Mouse (Mus musculus) heart, embryonic 15.5 days (tissue): ENCODE data around the gene Rnd2. TPM values are rescaled to one million over a fixed set of nuclear protein-coding genes. Genes with fewer than 3 reads are reported as not detected.
A peak's percentile ranks its signal among the peaks of the same experiment; 100 is the strongest.
"Not testable (repeated sequence)": the region's sequence is repeated elsewhere in the genome, so short reads cannot be mapped to it uniquely, and the experiment has no call there.

Experiments
- ATAC-seq: fragments of 200-750 bp; cut with Nextera tagmentation; replicated peaks from 2 replicates; pipeline ENCODE4 v1.8.0; 2017; ENCODE audit warnings: low read depth, moderate TSS enrichment; ENCODE audit not compliant: insufficient number of reproducible peaks, insufficient read depth, low FRiP score
- H3K27ac ChIP-seq: fragments of 300-500 bp; sonication (generic); 2 replicates; pipeline ENCODE4 v1.5.1; 2015; ENCODE audit warnings: mild to moderate bottlenecking, inconsistent platforms
- H3K27me3 ChIP-seq: fragments of 300-500 bp; sonication (generic); 2 replicates; pipeline ENCODE4 v1.6.1; 2015; ENCODE audit warnings: inconsistent platforms
- H3K36me3 ChIP-seq: fragments of 300-500 bp; sonication (generic); 2 replicates; pipeline ENCODE4 v1.6.1; 2015; ENCODE audit warnings: mild to moderate bottlenecking, inconsistent platforms
- H3K4me1 ChIP-seq: fragments of 300-500 bp; sonication (generic); replicated peaks from 2 replicates; pipeline ENCODE4 v1.6.1; 2015; ENCODE audit warnings: inconsistent platforms
- H3K4me2 ChIP-seq: fragments of 300-500 bp; sonication (generic); 2 replicates; pipeline ENCODE4 v1.6.1; 2015; ENCODE audit warnings: inconsistent platforms, mild to moderate bottlenecking, moderate library complexity
- H3K4me3 ChIP-seq: fragments of 300-500 bp; sonication (generic); 2 replicates; pipeline ENCODE4 v1.5.1; 2015; ENCODE audit warnings: mild to moderate bottlenecking, inconsistent platforms
- H3K9ac ChIP-seq: fragments of 300-500 bp; sonication (generic); 2 replicates; pipeline ENCODE4 v1.6.1; 2015; ENCODE audit warnings: mild to moderate bottlenecking, inconsistent platforms
- H3K9me3 ChIP-seq: fragments of 300-500 bp; sonication (generic); replicated peaks from 2 replicates; pipeline ENCODE4 v1.6.1; 2016; ENCODE audit warnings: inconsistent platforms
- whole genome bisulfite sequencing: fragments of 180-500 bp; shearing (Covaris S2); methylation state at CpG from one replicate; pipeline ENCODE4 v1.1.7; 2015; ENCODE audit warnings: mixed read lengths; 5-methylcytosine and 5-hydroxymethylcytosine counted together
- polyA plus RNA-seq: library from polyadenylated mRNA; unstranded; fragments of >200 nt; fragmentation: Nextera tagmentation; extraction: Ambion mirVana; gene quantifications from 2 replicates; pipeline ENCODE4 v1.2.1, GENCODE M21; 2015

Gene Rnd2
- polyA plus RNA-seq, 1 experiment from 2014 or later = 9.1 TPM

DNA sequence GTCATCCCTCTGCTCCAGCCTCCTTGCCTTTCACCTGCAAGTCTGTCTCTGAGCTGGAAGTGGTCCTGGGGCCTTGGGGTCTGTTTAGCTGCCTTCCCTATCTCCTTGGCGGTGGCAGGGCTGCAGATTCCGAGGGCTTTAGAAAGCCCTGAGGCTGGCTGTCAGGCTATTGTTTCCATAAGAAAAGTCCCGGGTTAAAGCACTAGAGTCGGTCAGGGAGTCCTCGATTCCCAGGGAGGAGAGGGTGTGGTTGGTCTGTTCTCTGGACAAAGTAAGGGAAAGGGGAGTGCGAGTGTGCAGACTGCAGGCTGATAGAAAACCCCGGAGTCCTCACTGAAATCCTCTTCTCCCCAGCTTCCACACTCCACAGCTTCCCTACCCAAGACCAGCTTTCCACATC lies 5.4 kb downstream of the Rnd2 start:
- H3K36me3 ChIP-seq = no peaks in the 10 kb centered on the region
- WGBS = 32% methylated on average over 7 of the region's 7 CpGs
- no peaks in the 10 kb centered on the region for H3K9me3 ChIP-seq
- no peak overlapping the region for H3K27ac ChIP-seq
- no peak overlapping the region for H3K4me3 ChIP-seq
- no peak overlapping the region for H3K4me2 ChIP-seq
- H3K9ac ChIP-seq = no peak overlapping the region
- ATAC-seq = no peak
- H3K4me1 ChIP-seq = peaks cover 28% of the 10 kb centered on the region
- H3K27me3 ChIP-seq = no peaks in the 10 kb centered on the region

DNA sequence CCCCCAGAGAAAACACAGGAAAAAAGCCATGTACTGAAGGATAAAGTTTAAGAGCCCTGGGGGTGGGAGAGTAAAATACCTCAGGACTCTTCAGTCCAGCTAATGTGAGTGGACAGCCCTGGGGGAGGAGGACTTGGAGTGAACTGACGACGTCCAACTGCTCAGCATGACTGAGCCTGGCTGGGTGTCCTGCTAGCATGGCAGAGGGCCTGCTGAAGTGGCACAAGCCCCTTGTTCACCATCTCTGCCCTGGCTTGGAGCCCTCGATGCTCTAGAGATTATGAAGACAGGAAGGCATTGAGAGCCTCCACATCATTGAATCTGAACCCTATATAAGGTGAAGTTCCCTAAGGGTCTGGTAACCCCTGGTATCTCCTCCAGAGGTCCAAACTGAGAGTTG lies 7.1 kb downstream of the Rnd2 start:
- Histone ChIP-seq H3K27me3 (no peaks in the 10 kb centered on the region), H3K4me2 (no peak overlapping the region), H3K36me3 (no peaks in the 10 kb centered on the region), H3K9ac (no peak overlapping the region), H3K4me1 (peaks cover 20% of the 10 kb centered on the region), H3K4me3 (no peak overlapping the region), H3K27ac (no peak overlapping the region), H3K9me3 (no peaks in the 10 kb centered on the region)
- ATAC-seq = no peak
- WGBS = 44% methylated on average over 3 of the region's 3 CpGs

DNA sequence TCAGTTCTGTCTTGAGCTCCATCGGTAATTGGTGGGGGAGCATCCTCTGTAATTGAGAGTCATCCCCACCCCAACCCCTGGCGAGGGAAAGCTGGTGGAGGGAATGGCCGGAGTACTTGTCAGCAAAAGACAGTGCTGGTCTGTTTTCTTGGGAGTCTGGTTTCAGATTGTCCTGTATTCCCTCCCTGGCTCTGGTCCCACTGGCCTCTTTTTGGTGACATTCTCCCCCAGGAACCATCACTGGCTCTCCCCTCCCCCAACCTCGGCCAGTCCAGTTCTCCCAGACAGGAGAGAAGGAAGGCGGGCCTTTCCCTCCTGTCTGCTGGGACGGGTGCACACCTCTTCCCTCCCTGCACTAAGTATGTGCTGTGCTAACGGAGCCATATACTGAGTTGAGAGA lies 7.5 kb downstream of the Rnd2 start:
- peaks cover 16% of the 10 kb centered on the region for H3K4me1 ChIP-seq
- no peak overlapping the region for H3K4me3 ChIP-seq
- H3K36me3 ChIP-seq = no peaks in the 10 kb centered on the region
- H3K9ac ChIP-seq = no peak overlapping the region
- no peak overlapping the region for H3K4me2 ChIP-seq
- no peak for ATAC-seq
- no peaks in the 10 kb centered on the region for H3K9me3 ChIP-seq
- H3K27me3 ChIP-seq = no peaks in the 10 kb centered on the region
- WGBS = 47% methylated on average over 7 of the region's 7 CpGs
- H3K27ac ChIP-seq = no peak overlapping the region

DNA sequence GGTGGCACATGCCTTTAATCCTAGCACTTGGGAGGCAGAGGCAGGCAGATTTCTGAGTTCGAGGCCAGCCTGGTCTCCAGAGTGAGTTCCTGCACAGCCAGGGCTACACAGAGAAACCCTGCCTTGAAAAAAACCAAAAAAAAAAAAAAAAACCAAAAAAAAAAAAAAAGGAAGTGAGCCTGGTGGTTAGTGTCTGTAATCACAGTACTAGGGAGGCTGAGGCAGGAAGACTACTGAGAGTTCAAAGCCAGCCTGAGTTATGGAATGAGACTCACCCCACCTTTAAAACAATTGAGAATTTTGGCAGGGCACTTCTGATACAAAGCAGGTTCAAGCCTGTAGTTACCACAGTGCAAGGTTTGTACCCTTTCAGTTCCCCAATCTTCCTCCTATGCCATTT lies 8.9 kb downstream of the Rnd2 start:
- not testable (repeated sequence) for H3K4me1 ChIP-seq, H3K4me2 ChIP-seq, H3K36me3 ChIP-seq, H3K9me3 ChIP-seq, H3K9ac ChIP-seq, H3K4me3 ChIP-seq, H3K27ac ChIP-seq, ATAC-seq, H3K27me3 ChIP-seq
- 55% methylated on average over 1 of the region's 1 CpGs for WGBS

DNA sequence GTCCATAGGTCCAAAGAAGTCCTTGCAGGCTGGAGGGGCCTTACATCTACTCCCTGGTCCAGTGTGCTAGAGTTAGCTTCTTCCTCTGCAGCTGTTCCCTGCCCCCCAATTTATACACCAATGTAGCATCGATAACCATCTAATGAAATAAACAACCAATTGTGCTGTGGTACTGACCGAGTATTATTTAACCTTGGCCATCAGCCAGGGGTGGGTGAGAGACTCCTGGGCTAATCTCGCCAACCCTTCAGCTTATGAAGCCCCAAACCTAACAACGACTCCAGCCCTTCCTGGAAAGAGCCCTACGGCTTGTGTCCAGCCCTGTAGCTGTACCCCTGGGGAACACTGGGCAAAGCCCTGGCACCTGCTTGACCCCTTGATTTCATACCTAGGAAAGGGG lies 9.5 kb downstream of the Rnd2 start:
- H3K4me3 ChIP-seq = no peak overlapping the region
- no peak for ATAC-seq
- no peak overlapping the region for H3K9ac ChIP-seq
- H3K27ac ChIP-seq = no peak overlapping the region
- H3K9me3 ChIP-seq = no peaks in the 10 kb centered on the region
- H3K4me1 ChIP-seq = peaks cover 8% of the 10 kb centered on the region
- H3K27me3 ChIP-seq = no peaks in the 10 kb centered on the region
- no peak overlapping the region for H3K4me2 ChIP-seq
- H3K36me3 ChIP-seq = no peaks in the 10 kb centered on the region
- WGBS = 62% methylated on average over 5 of the region's 5 CpGs

DNA sequence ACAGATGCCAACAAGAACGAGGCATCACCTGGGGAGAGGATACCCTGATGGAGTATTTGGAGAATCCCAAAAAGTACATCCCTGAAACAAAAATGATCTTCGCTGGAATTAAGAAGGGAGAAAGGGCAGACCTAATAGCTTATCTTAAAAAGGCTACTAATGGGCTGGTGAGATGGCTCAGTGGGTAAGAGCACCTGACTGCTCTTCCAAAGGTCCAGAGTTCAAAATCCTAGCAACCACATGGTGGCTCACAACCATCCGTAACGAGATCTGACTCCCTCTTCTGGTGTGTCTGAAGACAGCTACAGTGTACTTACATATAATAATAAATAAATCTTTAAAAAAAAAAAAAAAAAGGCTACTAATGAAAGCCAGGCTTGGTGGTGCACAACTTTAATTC lies 11.6 kb downstream of the Rnd2 start:
- 86% methylated on average over 4 of the region's 4 CpGs for WGBS
- H3K9me3 ChIP-seq, H3K27me3 ChIP-seq, ATAC-seq, H3K27ac ChIP-seq, H3K4me3 ChIP-seq, H3K36me3 ChIP-seq, H3K9ac ChIP-seq, H3K4me2 ChIP-seq: not testable (repeated sequence)
- peaks cover 17% of the 10 kb centered on the region for H3K4me1 ChIP-seq

DNA sequence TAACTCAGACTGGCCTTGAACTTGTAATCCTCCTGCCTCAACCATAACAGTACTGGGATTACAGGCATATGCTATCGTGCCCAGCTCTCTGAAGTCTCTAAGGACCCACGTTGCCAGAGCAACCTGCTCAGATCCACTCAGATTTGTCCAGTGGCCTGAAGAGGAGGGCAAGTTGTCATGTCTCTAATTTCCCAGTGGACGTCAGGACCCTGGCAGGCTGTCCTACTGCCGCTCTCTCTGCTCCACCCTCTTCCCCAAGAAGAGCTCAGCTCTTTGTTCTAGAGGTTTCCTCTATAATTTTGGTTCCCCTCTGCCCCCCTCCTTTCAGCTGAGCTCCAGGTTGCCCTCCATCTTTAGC lies 12.4 kb downstream of the Rnd2 start:
- H3K27ac ChIP-seq = no peak overlapping the region
- ATAC-seq = no peak

DNA sequence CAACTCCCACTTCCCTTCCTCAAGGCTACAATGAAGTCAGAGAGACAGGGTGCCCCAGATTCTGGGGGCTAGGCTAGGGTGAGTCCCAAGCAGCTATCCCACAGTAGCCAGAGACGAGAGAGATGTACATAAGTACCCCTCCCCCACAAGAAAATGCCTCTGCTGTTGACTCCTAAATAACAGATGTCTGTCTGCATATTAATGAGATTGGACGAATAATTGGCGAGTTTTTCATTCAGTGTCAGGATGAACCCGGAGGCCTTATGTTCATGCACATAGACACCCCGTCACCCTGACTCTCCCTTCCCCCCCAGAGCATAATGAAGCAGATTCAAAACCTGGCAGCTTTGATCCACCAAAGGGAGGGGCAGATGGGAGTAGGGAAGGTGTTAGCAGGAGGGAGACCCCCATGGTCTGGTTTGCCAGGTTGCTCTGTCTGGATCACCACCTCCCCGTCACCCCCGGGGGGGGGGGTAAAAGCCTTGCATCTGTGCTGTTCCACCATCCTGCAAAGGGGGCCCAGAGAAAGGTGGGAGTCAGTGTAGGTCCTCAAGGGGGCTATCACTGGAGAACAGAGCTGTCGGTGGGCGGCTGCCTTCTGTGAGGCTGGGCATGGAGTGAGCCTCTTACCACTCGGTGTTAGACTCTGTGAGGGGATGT lies 12.9 kb downstream of the Rnd2 start:
- H3K9me3 ChIP-seq = no peaks in the 10 kb centered on the region
- no peak overlapping the region for H3K4me2 ChIP-seq
- H3K36me3 ChIP-seq = no peaks in the 10 kb centered on the region
- ATAC-seq = no peak
- H3K27me3 ChIP-seq = no peaks in the 10 kb centered on the region
- H3K4me3 ChIP-seq = no peak overlapping the region
- H3K27ac ChIP-seq = no peak overlapping the region
- WGBS = 65% methylated on average over 10 of the region's 10 CpGs
- no peak overlapping the region for H3K9ac ChIP-seq
- peaks cover 20% of the 10 kb centered on the region for H3K4me1 ChIP-seq

More for the DNA sequence above, 12.4 kb downstream of the Rnd2 start:
- H3K9me3 ChIP-seq = no peaks in the 10 kb centered on the region
- H3K36me3 ChIP-seq = no peaks in the 10 kb centered on the region
- H3K9ac ChIP-seq = no peak overlapping the region
- no peaks in the 10 kb centered on the region for H3K27me3 ChIP-seq
- WGBS = 66% methylated on average over 4 of the region's 4 CpGs
- no peak overlapping the region for H3K4me3 ChIP-seq
- H3K4me1 ChIP-seq = peaks cover 20% of the 10 kb centered on the region
- no peak overlapping the region for H3K4me2 ChIP-seq

DNA sequence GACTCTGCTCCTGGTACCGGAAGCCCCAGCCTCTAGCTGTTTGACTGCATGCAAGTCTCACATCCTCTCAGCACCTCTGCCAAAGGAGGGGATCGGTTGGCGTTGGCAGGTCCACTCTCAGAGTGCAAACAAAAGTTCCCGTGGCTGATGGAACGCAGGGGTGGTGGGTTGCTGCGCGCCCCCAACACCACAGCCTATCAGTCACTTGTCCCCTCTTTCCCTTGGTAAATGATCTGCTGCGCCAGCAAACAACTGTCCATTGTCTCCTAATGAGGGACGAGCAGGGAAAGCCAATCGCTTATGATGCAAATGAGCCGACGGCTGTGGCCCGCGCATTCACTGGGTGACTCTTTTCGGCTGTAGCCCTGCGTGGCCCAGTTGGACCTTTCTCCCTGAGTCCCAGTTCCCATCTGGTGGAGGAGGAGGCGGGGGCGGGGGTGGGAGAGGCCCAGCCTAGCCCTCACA lies 14.4 kb downstream of the Rnd2 start:
- 16% methylated on average over 18 of the region's 18 CpGs for WGBS
- H3K9ac ChIP-seq = no peak overlapping the region
- no peaks in the 10 kb centered on the region for H3K36me3 ChIP-seq
- H3K4me2 ChIP-seq = peak overlapping the region; percentile 49
- H3K4me3 ChIP-seq = peak overlapping the region; percentile 22
- no peak for ATAC-seq
- peaks cover 20% of the 10 kb centered on the region for H3K4me1 ChIP-seq
- H3K9me3 ChIP-seq = no peaks in the 10 kb centered on the region
- no peaks in the 10 kb centered on the region for H3K27me3 ChIP-seq
- H3K27ac ChIP-seq = no peak overlapping the region

DNA sequence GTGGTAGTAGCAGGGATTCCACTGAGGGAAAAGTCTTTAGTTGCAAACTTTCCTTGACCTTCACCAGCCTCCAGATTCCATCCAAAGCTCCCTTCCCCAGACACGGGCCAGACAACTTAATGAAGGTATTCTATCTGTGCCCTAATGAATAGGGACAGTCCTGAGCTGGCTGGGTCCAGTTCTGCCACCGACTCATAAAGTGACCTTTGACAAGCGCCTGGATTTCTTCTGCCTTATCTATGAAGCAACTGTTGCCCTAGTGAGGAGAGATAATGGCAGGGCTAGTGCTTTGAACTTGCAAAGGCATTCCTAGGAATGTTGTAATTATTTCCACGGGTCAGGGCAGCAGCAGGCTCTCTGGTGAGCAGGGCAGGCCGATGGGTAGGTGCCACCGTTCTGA lies 16.1 kb downstream of the Rnd2 start:
- H3K27ac ChIP-seq = peak overlapping the region; percentile 61
- H3K9ac ChIP-seq = no peak overlapping the region
- 5% methylated on average over 6 of the region's 6 CpGs for WGBS
- ATAC-seq = peak; percentile 42; the same call in 1 of the 2 replicates
- H3K36me3 ChIP-seq = no peaks in the 10 kb centered on the region
- H3K4me2 ChIP-seq = no peak overlapping the region; the same call in 1 of the 2 replicates
- H3K27me3 ChIP-seq = no peaks in the 10 kb centered on the region
- peaks cover 29% of the 10 kb centered on the region for H3K4me1 ChIP-seq
- no peak overlapping the region for H3K4me3 ChIP-seq
- H3K9me3 ChIP-seq = no peaks in the 10 kb centered on the region

DNA sequence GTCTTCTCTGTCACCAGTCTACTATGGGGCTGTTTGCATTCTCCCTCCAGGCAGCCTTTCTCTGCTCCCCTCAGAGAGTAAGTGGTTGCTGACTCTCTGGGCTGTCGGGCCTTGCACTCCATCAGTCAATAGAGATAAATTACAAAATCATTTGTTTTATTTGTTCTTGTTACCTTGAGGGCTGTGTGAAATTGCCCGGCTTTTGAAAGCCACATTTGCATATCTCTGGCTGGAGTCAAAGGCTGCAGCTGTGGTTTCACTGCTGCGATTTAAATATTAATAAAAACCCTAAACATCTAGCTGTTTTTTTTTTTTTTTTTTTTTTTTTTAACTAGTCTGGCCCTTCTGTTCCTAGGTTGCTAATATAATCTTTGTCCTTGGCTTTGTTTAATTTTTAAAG lies 19.0 kb downstream of the Rnd2 start:
- WGBS = 48% methylated on average over 3 of the region's 3 CpGs

DNA sequence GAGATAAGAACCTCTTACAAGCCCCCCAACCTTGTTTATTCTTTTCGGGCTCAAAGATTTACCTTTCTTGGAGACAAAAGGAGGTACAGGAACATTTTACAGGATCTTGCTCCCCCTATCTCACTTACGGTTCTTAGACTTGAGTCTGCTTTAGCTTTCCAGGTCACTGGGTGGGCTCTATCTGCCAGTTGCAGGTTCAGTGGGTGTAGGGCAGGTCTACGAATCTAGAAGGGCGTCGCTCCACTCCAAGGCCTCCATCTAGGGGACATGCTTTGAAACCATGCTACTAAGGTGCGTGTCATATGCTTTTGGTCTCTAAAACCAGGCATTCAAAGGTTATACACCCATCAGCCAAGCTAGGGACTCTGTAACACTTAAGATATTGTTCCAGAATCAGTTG lies 19.4 kb downstream of the Rnd2 start:
- no peaks in the 10 kb centered on the region for H3K9me3 ChIP-seq
- ATAC-seq = no peak

More for the DNA sequence above, 19.0 kb downstream of the Rnd2 start:
- Histone ChIP-seq H3K27ac (no peak overlapping the region), H3K4me2 (no peak overlapping the region), H3K4me3 (no peak overlapping the region), H3K9ac (no peak overlapping the region), H3K27me3 (no peaks in the 10 kb centered on the region), H3K36me3 (0 out of 2 replicates have a peak, but pooled peaks cover under 1% of the 10 kb centered on the region), H3K4me1 (peaks cover 33% of the 10 kb centered on the region), H3K9me3 (no peaks in the 10 kb centered on the region)
- ATAC-seq = no peak

More for the DNA sequence above, 19.4 kb downstream of the Rnd2 start:
- Histone ChIP-seq H3K36me3 (0 out of 2 replicates have a peak, but pooled peaks cover 5% of the 10 kb centered on the region), H3K4me1 (peaks cover 28% of the 10 kb centered on the region), H3K27me3 (no peaks in the 10 kb centered on the region), H3K9ac (no peak overlapping the region), H3K4me3 (no peak overlapping the region), H3K27ac (no peak overlapping the region), H3K4me2 (no peak overlapping the region)
- 74% methylated on average over 6 of the region's 6 CpGs for WGBS
